Mouse (Mus musculus): Measurements from ENCODE around the gene Stap2. TPM values are rescaled to one million over a fixed set of nuclear protein-coding genes. Genes with fewer than 3 reads are reported as not detected.

Stap2 gene
- polyA plus RNA-seq, 2 experiments, result 2.0 to 2.8 TPM

GRCm38 (mm10) chr17:56039345-56039744 is 34.0 kb upstream of the Stap2 start:
- Histone ChIP-seq H3K27me3 (ENCODE audit: control insufficient read depth, insufficient read depth, low read length) (no peaks in the 10 kb centered on the region), H3K9ac (replicated peaks) (peak overlapping the region; percentile 74), H3K4me3 (ENCODE audit: insufficient read depth in 1 of 2, low read depth in 2 of 2, low read length in 2 of 2) (peak overlapping the region in 1 of 2 experiments; percentile 90; a peak in 2 of 4 replicates), H3K36me3 (replicated peaks; ENCODE audit: control insufficient read depth, insufficient read depth, low read depth) (peaks cover 11% of the 10 kb centered on the region), H3K4me2 (ENCODE audit: low read depth) (peak overlapping the region; percentile 91), H3K4me1 (replicated peaks; ENCODE audit: control insufficient read depth in 2 of 2, insufficient read depth in 2 of 2, low read length in 1 of 2) (peaks cover 18 to 28% of the 10 kb centered on the region in 2 experiments), H3K9me3 (ENCODE audit: control insufficient read depth, low read length) (no peaks in the 10 kb centered on the region), H3K27ac (peak overlapping the region; percentile 78)
- DNase-seq (ENCODE audit: low read depth in 3 of 3, low spot score in 3 of 3) (no peak), ATAC-seq (ENCODE audit: insufficient read depth) (no peak)
- 56% methylated on average over 4 of the region's 4 CpGs for WGBS (ENCODE audit: insufficient replicate concordance)
- no peak for TF ChIP-seq EP300 (IDR thresholded peaks at IDR 0.05; ENCODE audit: low read depth)
- TF ChIP-seq CTCF (IDR thresholded peaks at IDR 0.05; ENCODE audit: low read depth), result no peak

- Histone ChIP-seq H3K9ac (replicated peaks) (no peak overlapping the region), H3K27ac (no peak overlapping the region), H3K4me1 (replicated peaks; ENCODE audit: control insufficient read depth in 2 of 2, insufficient read depth in 2 of 2, low read length in 1 of 2) (peaks cover 18 to 33% of the 10 kb centered on the region in 2 experiments), H3K4me3 (ENCODE audit: insufficient read depth in 1 of 2, low read depth in 2 of 2, low read length in 2 of 2) (no peak overlapping the region), H3K36me3 (replicated peaks; ENCODE audit: control insufficient read depth, insufficient read depth, low read depth) (peaks cover 4% of the 10 kb centered on the region), H3K27me3 (ENCODE audit: control insufficient read depth, insufficient read depth, low read length) (no peaks in the 10 kb centered on the region), H3K9me3 (ENCODE audit: control insufficient read depth, low read length) (no peaks in the 10 kb centered on the region), H3K4me2 (ENCODE audit: low read depth) (no peak overlapping the region)
- WGBS (ENCODE audit: insufficient replicate concordance), result 77% methylated on average over 8 of the region's 8 CpGs
- TF ChIP-seq CTCF (IDR thresholded peaks at IDR 0.05; ENCODE audit: low read depth) (no peak), EP300 (IDR thresholded peaks at IDR 0.05; ENCODE audit: low read depth) (no peak)
- ATAC-seq (ENCODE audit: insufficient read depth) (no peak), DNase-seq (ENCODE audit: low read depth in 3 of 3, low spot score in 3 of 3) (no peak)
These were observed 33.3 kb upstream of the Stap2 start for GRCm38 (mm10) chr17:56038583-56039261.

- H3K9ac ChIP-seq (replicated peaks), result peak overlapping the region; percentile 44
- no peak for ATAC-seq (ENCODE audit: insufficient read depth)
- H3K4me1 ChIP-seq (replicated peaks; ENCODE audit: control insufficient read depth in 2 of 2, insufficient read depth in 2 of 2, low read length in 1 of 2), result peaks cover 18 to 31% of the 10 kb centered on the region in 2 experiments
- H3K36me3 ChIP-seq (replicated peaks; ENCODE audit: control insufficient read depth, insufficient read depth, low read depth), result no peaks in the 10 kb centered on the region
- 34% methylated on average over 13 of the region's 13 CpGs for WGBS (ENCODE audit: insufficient replicate concordance)
- no peaks in the 10 kb centered on the region for H3K9me3 ChIP-seq (ENCODE audit: control insufficient read depth, low read length)
- no peaks in the 10 kb centered on the region for H3K27me3 ChIP-seq (ENCODE audit: control insufficient read depth, insufficient read depth, low read length)
- peak overlapping the region; percentile 4; the same call in 1 of the 2 replicates for H3K27ac ChIP-seq
- H3K4me2 ChIP-seq (ENCODE audit: low read depth), result peak overlapping the region; percentile 58
- DNase-seq (ENCODE audit: low read depth in 3 of 3, low spot score in 3 of 3), result no peak
- H3K4me3 ChIP-seq (ENCODE audit: insufficient read depth in 1 of 2, low read depth in 2 of 2, low read length in 2 of 2), result peak overlapping the region; percentile 41 to 46
- no peak for TF ChIP-seq CTCF (IDR thresholded peaks at IDR 0.05; ENCODE audit: low read depth)
- no peak for TF ChIP-seq EP300 (IDR thresholded peaks at IDR 0.05; ENCODE audit: low read depth)
These were observed 31.5 kb upstream of the Stap2 start for GRCm38 (mm10) chr17:56036901-56037287.

- Histone ChIP-seq H3K9me3 (ENCODE audit: control insufficient read depth, low read length) (no peaks in the 10 kb centered on the region), H3K27me3 (ENCODE audit: control insufficient read depth, insufficient read depth, low read length) (no peaks in the 10 kb centered on the region), H3K4me3 (ENCODE audit: insufficient read depth in 1 of 2, low read depth in 2 of 2, low read length in 2 of 2) (peak within 1 kb of the TSS; percentile 76 to 93), H3K4me2 (ENCODE audit: low read depth) (peak within 1 kb of the TSS; percentile 82), H3K36me3 (replicated peaks; ENCODE audit: control insufficient read depth, insufficient read depth, low read depth) (no peaks in the 10 kb centered on the region), H3K9ac (replicated peaks) (peak within 1 kb of the TSS; percentile 72), H3K27ac (peak within 1 kb of the TSS; percentile 28), H3K4me1 (replicated peaks; ENCODE audit: control insufficient read depth in 2 of 2, insufficient read depth in 2 of 2, low read length in 1 of 2) (peaks cover 14 to 27% of the 10 kb centered on the region in 2 experiments)
- peak; percentile 95 to 96 (median 95) for DNase-seq (ENCODE audit: low read depth in 3 of 3, low spot score in 3 of 3)
- TF ChIP-seq EP300 (IDR thresholded peaks at IDR 0.05; ENCODE audit: low read depth) (peak; percentile 53; the same call in 1 of the 2 replicates), CTCF (IDR thresholded peaks at IDR 0.05; ENCODE audit: low read depth) (peak; percentile 99)
- peak; percentile 86 for ATAC-seq (ENCODE audit: insufficient read depth)
- WGBS (ENCODE audit: insufficient replicate concordance), result under 1% methylated on average over 74 of the region's 74 CpGs
These were observed 31.0 kb upstream of the Stap2 start, which contains the start of gene Sh3gl1 for GRCm38 (mm10) chr17:56036176-56036900. Gene Sh3gl1, minus strand, starts transcription at chr17:56036635.

GRCm38 (mm10) chr17:56035216-56035615 is 29.8 kb upstream of the Stap2 start:
- WGBS (ENCODE audit: insufficient replicate concordance), result 71% methylated on average over 4 of the region's 4 CpGs
- no peaks in the 10 kb centered on the region for H3K27me3 ChIP-seq (ENCODE audit: control insufficient read depth, insufficient read depth, low read length)
- H3K4me2 ChIP-seq (ENCODE audit: low read depth), result peak overlapping the region; percentile 82
- DNase-seq (ENCODE audit: low read depth in 3 of 3, low spot score in 3 of 3), result no peak
- no peaks in the 10 kb centered on the region for H3K9me3 ChIP-seq (ENCODE audit: control insufficient read depth, low read length)
- no peak for ATAC-seq (ENCODE audit: insufficient read depth)
- H3K9ac ChIP-seq (replicated peaks), result peak overlapping the region; percentile 72
- no peaks in the 10 kb centered on the region for H3K36me3 ChIP-seq (replicated peaks; ENCODE audit: control insufficient read depth, insufficient read depth, low read depth)
- TF ChIP-seq EP300 (IDR thresholded peaks at IDR 0.05; ENCODE audit: low read depth) (no peak), CTCF (IDR thresholded peaks at IDR 0.05; ENCODE audit: low read depth) (no peak)
- H3K27ac ChIP-seq, result no peak overlapping the region; the same call in 1 of the 2 replicates
- H3K4me3 ChIP-seq (ENCODE audit: insufficient read depth in 1 of 2, low read depth in 2 of 2, low read length in 2 of 2), result peak overlapping the region; percentile 76 to 93
- peaks cover 14 to 29% of the 10 kb centered on the region in 2 experiments for H3K4me1 ChIP-seq (replicated peaks; ENCODE audit: control insufficient read depth in 2 of 2, insufficient read depth in 2 of 2, low read length in 1 of 2)

Measured in liver, embryonic 14.5 days (tissue).